Mouse (Mus musculus) heart, adult 11 months (tissue): ENCODE data around the gene Erbb3.

Source experiments
- DNase-seq: peaks from one replicate; pipeline ENCODE4 v3.0.0; 2022

Erbb3 gene

DNA sequence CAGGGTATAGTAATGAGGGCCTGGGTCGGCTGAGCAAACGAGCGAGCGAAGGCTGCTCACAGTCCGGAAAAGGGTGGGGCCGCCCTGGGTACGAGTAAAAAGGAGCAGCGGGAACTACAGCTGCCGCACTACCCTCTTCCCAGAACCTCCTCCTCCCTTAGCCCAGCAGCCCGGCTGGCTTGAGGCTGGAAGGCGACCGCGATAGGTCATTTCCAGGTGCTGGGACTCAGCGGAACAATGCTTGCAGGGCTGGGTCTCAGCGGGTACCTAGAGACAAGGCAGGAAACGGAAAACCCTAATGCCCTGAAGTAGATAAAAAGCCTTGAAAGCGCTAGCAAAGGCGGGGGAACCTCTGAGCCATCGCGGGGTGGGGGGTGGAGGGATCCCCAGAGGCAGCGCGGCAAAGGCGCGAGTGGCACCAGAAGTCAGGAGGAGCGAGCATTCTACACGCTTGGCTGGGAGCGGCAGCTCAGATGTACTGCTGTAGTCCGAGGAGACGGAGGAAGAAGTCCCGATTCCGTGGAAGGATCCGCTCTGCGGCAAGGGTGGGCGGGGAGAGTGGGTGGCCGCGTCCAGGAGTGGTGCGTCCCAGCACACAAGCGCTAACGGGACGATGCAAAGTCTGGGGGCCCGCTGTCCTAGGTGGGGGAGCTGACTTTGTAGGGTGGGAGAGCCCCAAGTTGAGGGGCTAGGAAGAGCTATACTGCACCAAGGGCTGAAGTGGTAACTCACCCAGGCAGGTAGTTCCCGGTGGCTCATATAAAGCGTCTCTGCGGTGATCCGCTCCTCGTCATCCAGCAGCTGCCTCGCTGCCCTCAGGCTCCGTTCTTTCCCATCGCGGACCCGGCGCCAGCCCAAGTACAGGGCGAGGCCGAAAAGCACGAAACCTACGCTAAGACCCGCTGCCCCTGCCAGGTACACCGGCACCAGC is 64.5 kb downstream of the Erbb3 start:
- peak; percentile 97 for DNase-seq

DNA sequence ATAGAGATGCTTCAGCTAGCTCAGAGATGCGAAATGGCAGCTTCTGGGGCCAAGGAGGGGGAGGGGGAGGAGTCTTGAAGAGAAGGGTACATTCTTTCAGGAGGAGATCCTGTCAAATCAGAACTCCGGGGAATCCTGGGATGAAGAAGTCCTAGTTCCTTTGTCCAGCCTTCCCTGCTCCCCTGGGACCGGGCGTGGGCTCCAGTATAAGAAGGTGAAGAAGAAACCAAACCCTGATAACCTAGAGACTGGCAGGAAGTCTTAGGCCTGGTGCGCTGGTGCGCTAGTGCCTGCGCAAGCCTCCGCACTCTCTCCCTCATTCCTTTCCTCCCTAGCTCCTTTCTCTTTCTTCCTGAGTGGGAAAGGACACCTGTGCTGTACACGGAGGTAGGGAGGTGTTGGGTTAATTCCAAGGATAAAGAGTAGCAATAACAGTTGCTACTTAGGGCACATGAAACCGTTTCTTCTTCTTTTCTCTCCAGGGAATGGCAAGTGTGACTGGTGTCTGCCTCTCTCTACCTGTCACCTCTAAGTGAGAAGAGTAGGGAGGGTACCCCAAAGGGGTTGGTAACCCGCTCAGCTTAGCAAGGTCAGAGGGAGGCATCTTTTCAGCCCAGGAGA is 65.2 kb downstream of the Erbb3 start:
- peak; percentile 95 for DNase-seq

DNA sequence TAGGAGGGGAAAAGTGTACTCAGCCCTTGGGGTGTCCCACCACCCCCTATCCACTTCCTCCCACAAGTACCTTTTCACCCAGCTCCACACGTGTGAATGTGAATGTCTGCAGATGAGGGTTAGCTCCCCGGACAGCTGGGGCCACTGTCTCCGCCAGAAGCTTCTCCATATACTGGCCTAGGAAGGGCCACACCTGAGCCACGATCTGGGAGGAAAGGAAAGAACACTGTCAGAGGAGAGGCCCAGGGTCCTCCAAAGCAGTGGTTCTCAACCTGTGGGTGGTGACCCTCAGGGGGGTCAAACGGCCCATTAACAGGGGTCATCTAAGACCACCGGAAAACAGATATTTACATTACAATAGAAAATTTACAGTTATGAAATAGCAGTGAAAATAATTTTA is 67.1 kb downstream of the Erbb3 start:
- peak; percentile 90 for DNase-seq

- peak; percentile 92 for DNase-seq
These were observed 68.9 kb downstream of the Erbb3 start for GRCm38 (mm10) chr10:128520591-128520990.

DNA sequence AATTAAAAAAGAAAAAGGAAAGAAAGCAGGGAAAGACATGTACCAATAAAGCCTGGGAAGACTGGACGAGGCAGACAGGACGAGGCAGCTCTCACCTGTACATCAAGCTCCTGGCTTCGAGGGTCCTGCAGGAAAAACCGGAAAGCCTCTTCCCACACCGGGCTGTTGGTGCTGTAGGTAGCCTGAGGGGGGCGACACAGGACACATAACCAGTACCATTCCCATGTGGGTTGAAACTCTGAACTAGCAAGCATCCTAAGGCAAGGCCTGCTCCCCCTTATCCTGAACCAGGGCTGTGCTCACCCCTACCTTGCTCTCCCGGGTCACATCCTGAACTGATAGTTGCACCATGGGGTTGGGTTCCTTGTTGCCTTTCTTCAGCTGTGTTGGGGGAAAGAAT is 70.6 kb downstream of the Erbb3 start:
- peak; percentile 93 for DNase-seq
